Mouse (Mus musculus) thymus, adult 2 months (tissue): ENCODE measurements around the gene Dennd1a. TPM values are rescaled to one million over a fixed set of nuclear protein-coding genes. Genes with fewer than 3 reads are reported as not detected.

Experiments used
- DNase-seq: peaks from one replicate; pipeline ENCODE4 v3.0.0; 2021
- H3K27ac ChIP-seq: fragments of 200-500 bp; 2 replicates; pipeline ENCODE4 v1.5.1; 2012; ENCODE audit warnings: low read length, control low read depth; ENCODE audit not compliant: control insufficient read depth, insufficient read depth
- H3K27me3 ChIP-seq: fragments of 200-500 bp; 2 replicates; pipeline ENCODE4 v1.6.1; 2012; ENCODE audit warnings: mild to moderate bottlenecking, low read length, moderate library complexity, mixed read lengths; ENCODE audit not compliant: control insufficient read depth, insufficient read depth
- H3K36me3 ChIP-seq: fragments of 200-500 bp; 2 replicates; pipeline ENCODE4 v1.6.1; 2012; ENCODE audit warnings: mild to moderate bottlenecking, low read length, moderate library complexity; ENCODE audit not compliant: control insufficient read depth, insufficient read depth
- H3K4me1 ChIP-seq: fragments of 200-500 bp; replicated peaks from 2 replicates; pipeline ENCODE4 v1.6.1; 2012; ENCODE audit warnings: low read length; ENCODE audit not compliant: control insufficient read depth, insufficient read depth
- H3K4me3 ChIP-seq: fragments of 200-500 bp; 2 replicates; pipeline ENCODE4 v1.5.1; 2012; ENCODE audit warnings: mild to moderate bottlenecking, low read length, control low read depth, moderate library complexity; ENCODE audit not compliant: control insufficient read depth, insufficient read depth
- CTCF ChIP-seq: fragments of 200-500 bp; IDR thresholded peaks from 2 replicates; pipeline ENCODE4 v1.5.1; 2012; ENCODE audit warnings: mild to moderate bottlenecking, control low read depth, low read length, moderate library complexity, borderline replicate concordance; ENCODE audit not compliant: control insufficient read depth, poor library complexity, insufficient read depth; ENCODE audit errors: extremely low read depth
- POLR2A ChIP-seq: fragments of 200-500 bp; IDR thresholded peaks from 2 replicates; pipeline ENCODE4 v1.6.1; 2012; ENCODE audit warnings: mild to moderate bottlenecking, low read length, control low read depth, moderate library complexity; ENCODE audit not compliant: control insufficient read depth, poor library complexity, insufficient read depth; ENCODE audit errors: extremely low read depth
- WGBS: fragments of 180-500 bp; shearing (Covaris S2); methylation state at CpG from one replicate; pipeline ENCODE4 v1.1.7; 2018; 5-methylcytosine and 5-hydroxymethylcytosine counted together
- polyA plus RNA-seq: library from polyadenylated mRNA; depleted of rRNA; stranded (reverse); fragments of >200 nt; gene quantifications from 2 replicates; pipeline ENCODE4 v1.2.3, GENCODE M21; 2012

Gene Dennd1a
- polyA plus RNA-seq, 1 experiment, result 35.9 TPM

DNA sequence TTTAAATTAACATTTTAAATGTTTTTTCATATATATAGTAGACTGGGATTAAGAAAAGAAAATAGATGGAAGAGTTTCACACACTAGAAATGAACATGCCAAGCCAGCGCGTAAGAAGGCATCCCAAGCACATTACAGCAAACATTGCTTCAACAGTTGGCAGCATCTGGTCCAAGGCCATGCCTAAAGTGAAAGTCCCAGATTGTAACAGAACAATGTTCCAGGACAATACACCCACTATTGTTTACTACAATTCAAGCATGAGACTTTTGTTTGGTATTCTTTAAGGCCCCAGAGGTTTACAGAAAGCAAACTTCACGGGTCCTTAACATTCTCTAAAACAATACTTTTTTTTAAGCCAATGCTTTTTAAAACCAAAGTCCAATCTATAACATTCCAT lies 124.7 kb downstream of the Dennd1a start:
- Histone ChIP-seq H3K27me3 (no peaks in the 10 kb centered on the region), H3K27ac (no peak overlapping the region), H3K36me3 (no peaks in the 10 kb centered on the region), H3K4me1 (no peaks in the 10 kb centered on the region), H3K4me3 (no peak overlapping the region)
- 93% methylated on average over 3 of the region's 3 CpGs for WGBS
- no peak for TF ChIP-seq CTCF
- no peak for TF ChIP-seq POLR2A
- no peak for DNase-seq

DNA sequence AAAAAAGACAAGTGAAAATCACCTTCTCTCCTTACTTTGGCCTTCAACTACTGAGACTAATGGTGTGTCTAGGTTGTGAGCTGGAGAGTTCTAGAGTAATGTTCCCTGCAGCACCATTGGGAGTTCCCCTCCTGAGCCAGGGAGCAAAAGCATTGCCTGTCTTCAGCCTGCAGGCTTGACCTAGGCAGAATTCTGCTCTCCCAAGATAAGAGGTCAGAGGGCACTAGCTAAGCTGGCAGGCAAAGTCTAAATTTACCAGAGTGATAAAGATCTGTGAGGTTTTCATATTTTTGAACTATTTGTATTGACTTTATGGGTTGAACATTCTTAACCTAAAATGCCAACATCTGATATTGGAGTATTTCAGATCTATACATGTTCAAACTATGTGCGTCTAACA lies 125.7 kb downstream of the Dennd1a start:
- no peaks in the 10 kb centered on the region for H3K27me3 ChIP-seq
- no peak for TF ChIP-seq CTCF
- H3K4me3 ChIP-seq, result no peak overlapping the region
- no peak for DNase-seq
- H3K4me1 ChIP-seq, result no peaks in the 10 kb centered on the region
- H3K36me3 ChIP-seq, result no peaks in the 10 kb centered on the region
- WGBS, result 98% methylated on average over 1 of the region's 1 CpGs
- no peak overlapping the region for H3K27ac ChIP-seq

DNA sequence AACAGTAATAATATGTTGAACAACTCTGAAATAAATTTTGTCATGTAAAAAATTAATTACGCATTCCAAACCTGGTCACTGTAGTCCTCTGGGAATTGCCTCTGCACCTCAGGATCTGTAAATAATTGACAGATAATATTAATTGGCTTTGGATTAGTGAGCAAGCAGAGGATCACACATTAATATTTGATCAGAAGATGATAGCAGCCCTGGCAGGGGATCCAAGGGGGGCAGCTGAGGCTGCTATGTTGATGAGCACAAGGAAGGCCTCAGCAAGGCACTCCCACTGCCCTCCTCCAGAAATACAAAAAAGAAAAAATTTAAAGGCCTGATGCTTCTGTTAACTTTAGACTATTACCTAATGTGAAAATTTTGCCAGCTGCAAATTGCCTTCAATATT lies 127.5 kb downstream of the Dennd1a start:
- DNase-seq, result no peak
- Histone ChIP-seq H3K36me3 (no peaks in the 10 kb centered on the region), H3K4me1 (no peaks in the 10 kb centered on the region), H3K27ac (no peak overlapping the region), H3K4me3 (no peak overlapping the region), H3K27me3 (no peaks in the 10 kb centered on the region)
- 96% methylated on average over 1 of the region's 1 CpGs for WGBS
- TF ChIP-seq POLR2A (no peak), CTCF (no peak)

DNA sequence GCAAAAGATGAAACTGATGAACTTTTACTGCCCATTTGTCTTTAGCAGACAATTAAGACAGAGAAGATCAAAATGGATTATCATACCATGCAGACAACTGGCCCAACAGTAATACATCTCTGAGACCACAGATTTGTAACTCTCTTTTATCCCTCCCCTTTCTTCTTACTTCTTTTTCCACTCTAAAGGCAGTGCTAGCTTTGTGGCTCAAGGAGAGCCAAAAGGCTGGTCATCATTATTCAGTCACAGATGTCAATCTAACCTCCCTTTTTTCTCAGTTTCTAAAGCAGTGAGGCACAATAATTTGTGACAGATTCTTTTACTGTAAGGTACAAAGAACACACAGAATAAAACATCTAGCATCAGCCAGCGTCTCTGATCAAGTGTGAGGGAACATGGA lies 130.2 kb downstream of the Dennd1a start:
- TF ChIP-seq POLR2A (no peak), CTCF (no peak)
- H3K4me1 ChIP-seq, result no peaks in the 10 kb centered on the region
- no peaks in the 10 kb centered on the region for H3K36me3 ChIP-seq
- H3K27me3 ChIP-seq, result no peaks in the 10 kb centered on the region
- 94% methylated on average over 1 of the region's 1 CpGs for WGBS
- no peak overlapping the region for H3K27ac ChIP-seq
- DNase-seq, result no peak
- H3K4me3 ChIP-seq, result no peak overlapping the region

DNA sequence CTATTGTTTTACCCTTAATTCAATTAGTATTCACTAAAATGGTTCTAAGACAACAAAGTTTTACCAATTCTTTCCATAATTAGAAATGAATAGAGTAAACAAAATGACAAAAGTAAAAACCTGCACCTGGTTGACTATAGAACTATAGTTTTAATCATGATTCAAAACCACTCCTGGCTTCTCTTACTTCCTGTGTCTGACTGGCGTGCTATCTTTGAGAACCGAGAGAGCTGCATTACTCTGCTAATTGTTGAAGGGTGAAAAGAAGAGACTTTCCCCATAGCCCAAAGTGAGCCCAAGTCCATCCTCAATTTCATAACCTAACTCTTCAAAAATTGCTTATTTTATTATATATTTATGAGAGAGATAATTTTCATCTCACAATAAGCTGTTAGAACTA lies 131.2 kb downstream of the Dennd1a start:
- WGBS, result 30% methylated on average over 2 of the region's 2 CpGs
- no peak for TF ChIP-seq CTCF
- TF ChIP-seq POLR2A, result no peak
- no peak overlapping the region for H3K4me3 ChIP-seq

GRCm38 (mm10) chr2:38144831-38145230 lies 142.4 kb downstream of the Dennd1a start:
- Histone ChIP-seq H3K4me1 (no peaks in the 10 kb centered on the region), H3K27me3 (no peaks in the 10 kb centered on the region), H3K4me3 (no peak overlapping the region), H3K27ac (no peak overlapping the region), H3K36me3 (no peaks in the 10 kb centered on the region)
- no peak for DNase-seq
- TF ChIP-seq POLR2A (no peak), CTCF (no peak)

More for the DNA sequence above, 131.2 kb downstream of the Dennd1a start:
- Histone ChIP-seq H3K27me3 (no peaks in the 10 kb centered on the region), H3K36me3 (no peaks in the 10 kb centered on the region), H3K27ac (no peak overlapping the region), H3K4me1 (no peaks in the 10 kb centered on the region)
- no peak for DNase-seq

DNA sequence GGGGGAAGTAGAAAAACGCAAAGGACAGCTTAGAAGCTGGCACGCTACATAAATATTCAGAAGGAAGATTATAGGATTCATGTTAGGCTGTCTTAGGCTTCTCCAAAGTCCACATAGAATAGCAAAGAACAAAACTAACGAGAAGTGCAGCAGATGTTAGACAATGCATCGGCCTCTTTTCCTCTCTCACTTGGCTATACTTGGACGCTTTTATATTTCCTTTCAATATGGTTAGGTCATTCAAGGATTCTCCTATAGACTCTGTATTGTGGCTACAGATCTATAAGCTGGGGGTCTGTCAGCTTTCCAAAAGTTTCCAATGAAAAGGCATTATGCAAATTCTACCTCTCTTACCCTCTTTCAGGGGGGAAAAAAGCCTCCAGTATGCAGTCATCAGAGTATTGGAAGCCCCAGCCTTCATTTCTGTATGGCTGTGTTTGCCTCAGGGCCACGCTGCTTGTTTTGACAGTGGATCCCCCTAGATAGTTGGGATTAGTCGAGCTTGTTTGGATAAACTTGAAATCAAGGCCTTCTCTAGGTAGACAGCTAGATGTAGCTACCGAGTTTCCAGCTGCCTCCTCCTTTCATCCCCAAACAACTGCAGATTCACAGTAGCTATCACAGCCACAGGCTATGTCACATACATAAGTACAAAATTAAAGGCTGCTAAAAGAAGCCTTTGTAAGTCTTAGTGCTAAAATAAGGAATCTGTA lies 143.0 kb downstream of the Dennd1a start:
- H3K27me3 ChIP-seq, result no peaks in the 10 kb centered on the region
- no peaks in the 10 kb centered on the region for H3K36me3 ChIP-seq
- 92% methylated on average over 8 of the region's 8 CpGs for WGBS
- H3K27ac ChIP-seq, result no peak overlapping the region
- TF ChIP-seq POLR2A, result no peak
- no peak for TF ChIP-seq CTCF
- H3K4me3 ChIP-seq, result no peak overlapping the region
- no peaks in the 10 kb centered on the region for H3K4me1 ChIP-seq
- DNase-seq, result no peak
